ENCODE assay signal across 23 mouse cellular contexts in the genomic region with DNA sequence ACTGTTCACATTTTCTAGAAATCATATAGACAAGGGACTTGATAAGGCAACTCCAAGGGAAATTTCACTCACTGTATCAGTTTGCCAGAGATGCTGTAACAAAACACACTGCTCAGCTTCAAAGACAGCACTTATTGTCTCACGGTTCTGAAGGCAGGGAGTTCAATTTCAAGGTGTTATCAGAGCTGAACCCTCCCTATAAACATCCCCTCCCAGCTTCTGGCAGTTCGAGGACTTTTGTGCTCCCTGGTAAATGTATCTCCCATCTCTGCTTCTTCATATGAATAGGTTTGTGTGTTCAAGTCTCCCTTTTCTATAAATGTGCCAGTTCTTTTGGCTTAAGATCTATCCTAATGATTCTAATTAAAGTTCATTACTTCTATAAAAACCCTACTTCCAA.
"Had no signal": no experiment of that assay in that cellular context is flagged by ENCODE, and none has a peak within 500 bp of the region (broad histone marks: within the 10 kb centered on the region; RNA-seq: fewer than 3 reads in every experiment).

No protein-coding gene starts in this region.

- H3K27me3 ChIP-seq: heart, embryonic 12.5 days; heart, embryonic 15.5 days; hindbrain, embryonic 13.5 days; hindbrain, embryonic 15.5 days; kidney, embryonic 15.5 days; limb, embryonic 13.5 days; limb, embryonic 15.5 days; liver, embryonic 13.5 days had no signal

- ATAC-seq: hindbrain, postnatal 0 days; intestine, embryonic 16.5 days had no signal

- H3K27ac ChIP-seq: hindbrain, embryonic 13.5 days; hindbrain, embryonic 15.5 days; hindbrain, postnatal 0 days; kidney, embryonic 15.5 days; kidney, postnatal 0 days; limb, embryonic 13.5 days; limb, embryonic 15.5 days; liver, embryonic 13.5 days had no signal

- H3K4me3 ChIP-seq: heart, embryonic 12.5 days; heart, embryonic 15.5 days; hindbrain, embryonic 13.5 days; hindbrain, embryonic 15.5 days; kidney, embryonic 15.5 days; limb, embryonic 13.5 days; limb, embryonic 15.5 days; liver, embryonic 13.5 days had no signal

- H3K9ac ChIP-seq: heart, embryonic 12.5 days; heart, embryonic 15.5 days; hindbrain, embryonic 13.5 days; hindbrain, embryonic 15.5 days; kidney, embryonic 15.5 days; limb, embryonic 13.5 days; limb, embryonic 15.5 days; liver, embryonic 13.5 days had no signal

- H3K4me1 ChIP-seq: hindbrain, embryonic 15.5 days; kidney, embryonic 15.5 days; limb, embryonic 13.5 days had no signal

- H3K4me2 ChIP-seq: heart, embryonic 12.5 days; heart, embryonic 15.5 days; hindbrain, embryonic 13.5 days; hindbrain, embryonic 15.5 days; kidney, embryonic 15.5 days; limb, embryonic 13.5 days; limb, embryonic 15.5 days; liver, embryonic 13.5 days had no signal

- DNase-seq: gastrocnemius, postnatal 14 days; gastrocnemius, postnatal 36 days; heart, postnatal 14 days; kidney, adult 11 months; kidney, adult 2 months; kidney, adult 9 months; kidney, postnatal 14 days; kidney, postnatal 36 days; layer of hippocampus, adult 9-11 months; layer of hippocampus, postnatal 36 days; left cerebral cortex, postnatal 4 days; lung, adult 18-20 months had no signal

- H3K36me3 ChIP-seq: heart, embryonic 12.5 days; heart, embryonic 15.5 days; hindbrain, embryonic 13.5 days; kidney, embryonic 15.5 days; limb, embryonic 13.5 days; limb, embryonic 15.5 days; liver, embryonic 13.5 days had no signal

- H3K9me3 ChIP-seq: heart, embryonic 12.5 days; heart, embryonic 15.5 days; hindbrain, embryonic 13.5 days; hindbrain, embryonic 15.5 days; kidney, embryonic 15.5 days; limb, embryonic 13.5 days; limb, embryonic 15.5 days; liver, embryonic 13.5 days had no signal
